Mouse (Mus musculus) fibroblast of lung, adult 2 months (primary cell): Measurements from ENCODE around the gene Cblb.

Experiments
- DNase-seq: peaks from one replicate; pipeline ENCODE4 v3.0.0-alpha.2; 2011; ENCODE audit warnings: low read depth

Gene Cblb

DNA sequence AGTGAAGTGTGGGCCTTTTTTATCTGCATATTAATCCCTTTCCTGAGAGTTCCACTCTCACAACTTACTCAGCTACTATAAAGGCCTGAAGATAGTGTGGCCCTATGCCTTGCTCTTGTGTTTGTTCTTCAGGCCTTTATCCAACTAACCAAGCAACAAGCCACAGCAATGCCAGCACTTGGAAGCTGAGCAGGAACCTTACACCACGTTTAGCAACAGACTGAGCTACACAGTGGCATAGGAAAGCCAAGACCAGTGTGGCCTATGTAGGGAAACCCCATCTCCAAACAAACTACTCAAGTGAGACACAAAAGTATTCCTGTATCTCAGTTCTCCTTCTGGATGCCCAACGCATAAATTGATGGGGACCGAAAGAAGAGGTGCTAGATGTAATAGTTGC, 163.8 kb downstream of the Cblb start:
- no peak for DNase-seq

DNA sequence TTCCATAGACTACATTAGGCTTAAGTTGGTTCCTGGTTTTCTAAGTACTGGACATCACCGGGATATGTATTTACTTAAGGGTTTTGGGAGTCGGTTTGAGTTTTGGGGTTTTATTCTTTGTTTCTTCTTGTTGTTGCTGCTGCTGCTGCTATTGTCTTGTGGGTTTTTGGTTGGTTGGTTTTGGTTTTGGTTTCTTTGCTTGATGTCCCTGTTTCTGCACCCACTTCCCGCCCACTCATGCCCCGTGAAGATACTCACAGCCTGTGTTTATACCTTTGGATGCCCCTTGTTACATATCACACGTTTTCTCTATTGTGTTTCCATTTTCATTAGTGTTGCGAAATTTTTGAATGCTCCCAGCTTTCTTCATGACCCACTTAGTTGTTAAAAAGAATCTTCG, 169.1 kb downstream of the Cblb start:
- no peak for DNase-seq

DNA sequence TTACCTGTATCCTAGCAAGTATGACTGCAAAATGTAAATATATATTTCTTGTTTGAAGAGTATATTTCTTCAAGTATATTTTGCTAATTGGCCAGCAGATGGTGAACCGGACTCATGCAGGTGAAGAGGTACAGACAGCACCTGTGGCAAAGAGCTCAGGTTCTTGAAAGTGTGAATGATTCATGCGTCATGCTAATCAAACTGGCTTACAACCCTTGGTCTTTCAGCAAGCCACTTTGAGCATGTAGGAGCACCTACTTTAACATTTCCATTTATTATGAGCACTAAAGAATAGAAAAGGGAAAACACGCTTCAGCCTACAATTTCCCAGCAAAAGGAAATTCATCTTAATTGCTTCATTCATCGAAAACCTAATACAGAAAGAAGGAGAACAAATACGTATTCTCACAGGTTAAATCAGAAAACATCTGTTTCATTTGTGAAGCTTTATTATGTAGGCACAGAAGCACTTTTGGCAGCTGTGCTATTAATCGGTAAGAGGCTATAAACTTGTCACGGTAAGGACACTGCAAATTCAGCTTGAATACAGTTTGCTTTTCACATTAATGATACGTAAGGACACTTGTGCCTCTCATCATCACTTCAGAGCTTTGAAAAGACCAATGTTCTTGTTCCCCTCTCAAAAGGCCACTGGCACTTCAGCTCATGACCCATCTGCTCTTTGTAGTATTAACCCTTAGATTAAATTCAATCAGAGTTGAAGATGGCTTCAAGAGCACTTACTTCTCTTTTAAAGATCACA, 180.0 kb downstream of the Cblb start:
- DNase-seq: no peak

DNA sequence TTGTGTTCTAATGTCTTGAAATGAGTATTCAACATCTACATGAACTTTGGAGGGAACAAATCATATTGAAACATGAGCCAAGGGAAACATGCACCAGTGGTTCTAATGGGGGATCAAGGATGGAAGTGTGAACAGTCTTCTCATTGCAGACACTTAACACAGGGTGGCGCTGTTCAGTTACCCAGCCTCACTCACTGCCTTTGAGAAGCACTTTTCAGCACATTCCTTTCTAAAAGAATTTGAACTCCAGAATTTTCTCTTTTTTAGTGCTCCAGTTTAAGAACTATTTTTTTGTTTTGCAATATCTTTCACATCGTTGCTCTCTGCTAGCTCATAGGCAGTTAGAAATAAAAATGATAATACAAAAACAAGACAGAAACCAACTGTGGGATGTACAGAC, 188.0 kb downstream of the Cblb start:
- DNase-seq: no peak

DNA sequence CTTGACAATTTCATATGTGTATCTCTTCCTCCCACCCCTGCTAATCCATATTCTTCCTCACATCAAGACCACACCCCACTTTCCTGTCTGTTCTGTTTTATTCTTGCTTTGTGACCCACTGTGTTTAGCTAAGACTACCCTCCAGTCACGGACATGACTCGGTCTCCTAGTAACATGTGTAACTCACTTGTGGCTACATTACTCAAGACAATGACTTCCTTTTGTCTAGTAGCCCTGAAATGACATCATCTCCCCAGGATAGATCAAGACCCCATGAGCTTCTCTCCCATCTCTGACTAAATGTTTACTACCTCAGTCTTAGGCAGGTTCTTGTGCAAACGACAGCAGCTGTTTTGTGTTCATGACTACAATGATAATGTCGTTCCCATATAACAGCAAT, 191.9 kb downstream of the Cblb start:
- DNase-seq: no peak

DNA sequence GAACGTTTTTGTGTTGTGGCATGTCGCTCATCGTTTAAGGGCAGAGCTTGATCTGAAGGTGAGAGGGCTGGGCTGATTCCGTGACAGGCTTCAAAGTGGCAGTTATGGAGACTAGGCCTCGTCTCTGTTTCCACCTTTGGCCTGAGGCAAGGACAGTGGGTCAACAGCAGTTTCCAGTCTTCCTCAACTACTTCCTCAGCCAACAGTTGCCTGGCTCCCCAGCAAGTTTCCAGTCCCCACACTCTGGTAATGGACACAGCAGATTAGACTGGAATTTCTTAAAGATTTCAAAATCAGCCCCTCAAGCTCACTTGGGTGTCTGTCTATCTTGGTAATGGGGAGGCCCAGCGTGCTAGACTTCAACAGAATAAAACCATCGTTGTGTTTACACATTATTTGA, 198.4 kb downstream of the Cblb start:
- no peak for DNase-seq

DNA sequence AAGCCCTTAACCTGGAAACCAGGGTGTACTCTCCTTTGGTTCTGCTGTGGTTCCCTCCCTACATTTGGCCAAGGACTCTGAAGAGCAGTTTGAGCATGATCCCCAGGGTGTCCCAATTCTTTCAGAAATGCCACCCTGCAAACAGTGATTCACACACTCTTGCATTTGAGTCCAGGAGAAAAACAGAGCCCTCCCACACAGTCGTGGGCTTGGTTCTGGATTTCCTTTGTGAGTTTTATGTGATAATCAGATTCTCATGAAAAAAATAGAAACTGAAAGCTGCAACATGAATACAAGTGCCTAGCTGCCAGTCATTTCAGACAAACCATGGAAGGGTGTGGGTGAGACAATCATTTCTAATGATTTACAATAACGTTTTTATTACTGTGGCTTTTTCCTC, 198.9 kb downstream of the Cblb start:
- DNase-seq: no peak

DNA sequence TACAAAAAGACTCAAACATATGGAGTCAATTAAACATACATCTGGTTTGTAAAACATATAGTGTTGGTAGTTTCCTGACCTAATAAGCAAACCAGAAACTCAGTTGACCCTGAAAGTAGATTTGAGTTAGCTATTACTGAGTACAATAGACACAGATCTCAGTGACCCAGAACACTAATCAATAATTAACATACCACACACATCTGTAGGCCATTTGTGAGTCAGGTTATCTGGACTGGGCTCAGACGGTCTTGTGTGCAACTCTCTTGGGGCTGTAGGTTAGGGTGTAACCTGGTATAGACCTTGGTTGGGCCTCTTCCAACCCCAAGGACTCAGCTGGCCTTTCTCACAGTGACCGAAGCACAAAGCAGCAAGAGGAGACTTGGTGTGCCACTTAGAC, 211.1 kb downstream of the Cblb start:
- DNase-seq: no peak

DNA sequence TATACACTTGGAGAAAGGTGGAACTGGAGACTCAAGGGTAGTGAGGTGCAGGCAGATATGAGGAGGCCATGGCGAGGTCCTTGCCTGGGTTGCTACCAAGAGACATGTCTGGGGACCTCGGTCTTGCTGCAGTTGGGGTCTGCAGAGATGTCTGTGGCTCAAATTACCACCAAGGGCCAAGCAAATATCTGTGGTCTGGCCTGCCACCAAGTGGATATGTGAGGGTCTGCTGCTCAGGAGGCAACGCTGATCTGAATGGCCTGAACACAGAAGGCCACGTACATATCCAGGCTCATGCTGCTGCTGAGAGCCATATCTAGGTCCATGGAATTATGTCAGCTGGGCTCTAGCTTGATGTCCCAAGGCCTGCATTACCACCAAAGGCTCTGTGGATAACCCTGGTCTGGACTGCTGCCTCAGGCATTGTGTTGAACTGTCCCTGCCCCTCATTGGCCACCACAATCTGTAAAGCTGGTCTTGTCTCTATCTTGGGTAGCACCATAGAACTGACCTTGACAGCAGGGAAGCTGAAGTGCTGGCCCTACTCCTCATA, 212.5 kb downstream of the Cblb start:
- no peak for DNase-seq

DNA sequence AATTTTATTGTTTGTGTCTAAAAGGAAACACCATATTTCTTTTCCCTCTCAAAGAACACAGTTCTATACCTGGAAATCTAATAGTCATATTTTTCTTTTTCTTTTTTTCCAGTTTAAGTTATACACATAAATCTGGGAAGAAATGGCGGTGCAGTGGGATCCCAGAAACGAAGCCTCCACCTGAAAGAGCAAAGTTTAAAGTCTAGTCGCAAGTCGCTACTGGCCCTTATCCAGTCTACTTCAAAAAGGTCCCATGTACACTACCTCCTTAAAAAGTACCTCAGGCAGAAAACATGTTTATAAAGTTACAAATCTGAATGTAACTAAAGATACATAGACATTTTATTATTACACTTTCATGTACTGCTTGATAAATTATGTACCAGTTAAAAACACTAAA, 219.2 kb downstream of the Cblb start:
- no peak for DNase-seq

DNA sequence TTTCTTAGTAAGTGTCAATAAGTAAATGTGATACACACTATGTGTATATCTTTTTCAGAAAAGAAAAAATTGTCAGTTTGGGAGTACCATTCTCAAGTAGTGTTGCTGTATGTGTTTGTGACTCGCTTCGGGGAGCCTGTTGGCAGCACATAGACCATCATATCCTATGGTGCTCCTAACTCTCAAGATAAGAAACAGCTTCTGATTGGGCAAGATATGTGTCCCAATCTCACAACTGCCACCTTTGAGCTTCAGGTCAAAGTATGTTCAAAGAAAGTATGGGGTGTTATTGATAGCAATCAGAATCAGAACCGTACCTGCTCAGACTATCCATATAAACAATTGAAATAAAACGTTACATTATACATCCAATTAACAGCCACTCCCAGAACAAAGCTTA, 219.9 kb downstream of the Cblb start:
- DNase-seq: no peak
